Mouse (Mus musculus) cerebellum, adult 9-10 months (tissue): Measurements from ENCODE around the gene Dnajc15.

Source experiments
- DNase-seq: peaks from one replicate; pipeline ENCODE4 v3.0.0; 2022

The Dnajc15 gene

DNA sequence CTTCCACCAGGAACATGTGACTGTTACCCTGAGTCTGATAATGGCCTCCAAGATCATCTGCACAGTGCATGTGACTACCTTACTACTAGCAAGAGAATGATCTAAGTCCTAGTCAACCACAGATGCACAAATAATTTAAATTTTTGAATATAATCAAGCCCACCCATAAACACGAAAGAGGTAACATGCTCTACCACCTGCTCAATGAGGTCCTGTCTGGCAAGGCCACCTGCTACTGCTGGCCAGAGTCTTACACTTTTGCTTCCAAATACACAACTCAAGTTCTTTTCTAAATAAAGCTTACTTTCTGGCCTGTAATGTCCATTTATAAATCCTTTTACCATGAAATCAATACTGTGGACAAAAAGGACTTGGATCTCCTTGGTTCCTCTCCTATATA is 15.0 kb downstream of the Dnajc15 start:
- DNase-seq, result no peak

DNA sequence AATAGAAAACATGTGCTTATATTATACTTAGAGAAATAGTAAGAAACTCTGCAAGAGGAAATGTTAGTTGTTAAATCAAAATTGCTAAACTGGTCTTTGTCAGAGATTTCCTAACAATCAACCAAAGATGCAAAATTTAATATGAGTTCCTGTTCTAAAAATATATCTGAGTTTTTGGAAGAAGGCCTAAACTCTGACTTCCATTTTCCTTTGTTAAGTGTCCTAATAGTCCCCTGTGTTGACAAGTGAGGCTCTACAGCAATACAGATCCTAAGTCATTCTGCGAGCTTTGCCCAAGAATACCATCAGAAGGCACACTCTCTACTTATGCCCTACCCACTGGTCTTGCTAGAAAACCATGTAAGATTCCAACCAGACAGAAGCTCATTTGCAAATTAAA is 21.0 kb downstream of the Dnajc15 start:
- DNase-seq, result no peak

GRCm38 (mm10) chr14:77849852-77850251 is 25.1 kb downstream of the Dnajc15 start:
- no peak for DNase-seq

GRCm38 (mm10) chr14:77848349-77848748 is 26.6 kb downstream of the Dnajc15 start:
- DNase-seq, result no peak

GRCm38 (mm10) chr14:77846206-77846605 is 28.7 kb downstream of the Dnajc15 start:
- DNase-seq, result no peak

- no peak for DNase-seq
These were observed 29.4 kb downstream of the Dnajc15 start for GRCm38 (mm10) chr14:77845479-77845878.

DNA sequence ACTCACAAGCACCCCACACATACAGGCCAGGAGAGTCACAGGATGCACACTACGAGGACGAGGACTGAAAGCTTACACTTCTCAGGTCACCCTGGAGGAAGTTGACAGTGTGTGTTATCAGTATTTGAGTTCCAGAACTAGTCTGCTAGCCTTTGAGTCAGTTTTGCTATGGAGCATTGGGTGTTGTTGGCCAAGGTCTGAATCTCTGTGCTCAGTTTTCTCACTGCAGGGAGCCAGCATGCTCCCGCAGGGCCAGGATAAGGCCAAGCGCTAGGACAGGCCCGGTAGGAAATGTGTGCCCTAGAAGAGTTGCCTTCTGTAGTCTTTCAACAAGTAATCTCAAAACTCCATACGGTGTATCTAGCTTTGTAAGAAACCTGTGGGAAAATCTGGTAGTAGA is 34.4 kb downstream of the Dnajc15 start:
- DNase-seq, result no peak

DNA sequence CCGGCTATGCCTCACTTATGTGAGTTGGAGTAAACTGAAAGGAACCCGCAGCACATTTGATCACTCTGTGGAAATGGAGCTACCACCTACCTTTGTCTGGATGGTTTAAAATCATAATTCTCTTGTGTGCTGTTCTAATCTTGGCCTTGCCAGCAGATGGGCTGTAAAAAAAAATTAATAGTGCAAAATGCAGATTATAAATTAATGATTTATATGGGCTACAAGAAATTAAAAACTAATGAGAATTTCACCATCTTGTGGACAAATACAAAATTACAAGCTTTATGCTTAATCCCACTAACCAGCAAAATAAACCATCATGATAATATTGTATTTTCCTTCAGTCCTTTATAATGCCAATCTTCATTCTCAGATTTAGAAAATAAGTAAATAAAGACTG is 34.8 kb downstream of the Dnajc15 start:
- no peak for DNase-seq

- DNase-seq, result no peak
These were observed 38.1 kb downstream of the Dnajc15 start for GRCm38 (mm10) chr14:77836794-77837193.

DNA sequence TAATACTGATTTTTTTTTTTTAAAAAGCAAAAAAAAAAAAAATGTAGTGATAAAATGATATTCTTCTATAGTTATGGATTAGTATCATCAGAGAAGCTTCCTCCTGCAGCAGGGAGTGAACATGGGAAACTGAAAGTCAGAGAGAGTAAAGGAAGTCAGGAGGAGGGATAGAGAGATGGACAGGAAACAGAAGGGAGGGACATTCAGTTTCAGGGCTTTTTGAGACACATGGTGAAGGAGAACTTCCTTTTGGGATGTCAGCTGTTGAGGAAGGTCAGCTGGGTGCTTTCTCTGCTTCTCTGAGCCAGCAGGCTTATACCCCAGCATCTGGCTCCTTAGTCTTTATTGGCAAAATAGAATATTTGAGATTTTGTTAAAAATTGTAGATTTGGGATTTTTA is 42.6 kb downstream of the Dnajc15 start:
- no peak for DNase-seq

DNA sequence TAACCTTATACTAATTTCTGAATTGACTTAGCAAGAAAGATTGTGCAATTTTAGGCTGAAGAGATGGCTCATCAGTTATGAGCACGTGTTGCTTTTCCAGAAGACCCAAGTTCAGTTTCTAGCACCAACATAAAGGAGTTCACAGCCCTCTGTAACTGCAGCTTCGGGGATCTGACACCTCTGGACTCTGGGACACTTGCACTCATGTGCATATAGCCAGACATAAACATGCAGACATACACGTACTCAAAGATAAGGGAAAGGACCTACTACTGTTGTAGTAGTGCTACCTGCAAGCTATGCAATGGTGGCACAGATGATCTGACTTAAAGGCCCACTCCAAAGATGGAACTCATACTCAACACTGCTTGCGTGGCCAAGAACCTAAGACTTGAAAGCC is 43.0 kb downstream of the Dnajc15 start:
- DNase-seq, result no peak

DNA sequence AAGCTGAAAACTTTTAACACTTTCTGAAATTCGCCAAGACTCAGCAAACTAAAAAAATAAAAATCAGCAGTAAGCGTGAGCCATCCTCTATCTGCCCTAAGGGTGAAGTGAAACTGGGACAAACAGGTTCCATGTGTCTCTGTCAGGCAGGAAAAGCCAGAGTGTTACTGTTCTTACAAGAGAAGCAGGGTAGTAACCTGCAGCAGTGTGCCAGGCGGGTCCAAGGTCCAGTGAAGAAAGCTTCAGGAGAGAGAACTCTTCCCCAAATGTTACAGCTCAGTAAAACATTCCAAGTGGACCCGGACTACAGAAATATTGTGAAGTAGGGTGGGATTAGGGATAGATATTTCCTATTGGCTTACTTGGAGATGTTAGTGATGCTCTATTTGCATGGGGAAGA is 45.3 kb downstream of the Dnajc15 start:
- DNase-seq, result no peak

GRCm38 (mm10) chr14:77825891-77826290 is 49.0 kb downstream of the Dnajc15 start:
- no peak for DNase-seq

DNA sequence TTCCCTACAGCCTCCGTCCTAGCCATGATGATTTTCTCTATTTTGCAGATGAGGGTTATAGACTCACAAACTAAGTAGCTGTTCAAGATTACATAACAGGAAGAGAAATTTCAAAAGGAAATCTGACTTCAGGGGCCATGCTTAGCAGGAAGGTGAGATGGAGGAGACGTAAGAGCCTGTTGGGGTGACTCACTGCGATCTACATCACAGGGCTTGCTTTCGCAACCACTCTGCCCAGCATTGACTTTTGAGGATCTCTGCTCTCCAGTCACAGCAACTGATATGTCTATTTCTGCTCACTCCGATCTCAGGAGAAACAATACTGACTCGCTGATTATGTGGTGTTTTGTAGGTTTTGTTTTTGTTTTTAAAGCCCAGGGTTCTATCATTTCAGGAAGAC is 49.8 kb downstream of the Dnajc15 start:
- DNase-seq, result no peak

DNA sequence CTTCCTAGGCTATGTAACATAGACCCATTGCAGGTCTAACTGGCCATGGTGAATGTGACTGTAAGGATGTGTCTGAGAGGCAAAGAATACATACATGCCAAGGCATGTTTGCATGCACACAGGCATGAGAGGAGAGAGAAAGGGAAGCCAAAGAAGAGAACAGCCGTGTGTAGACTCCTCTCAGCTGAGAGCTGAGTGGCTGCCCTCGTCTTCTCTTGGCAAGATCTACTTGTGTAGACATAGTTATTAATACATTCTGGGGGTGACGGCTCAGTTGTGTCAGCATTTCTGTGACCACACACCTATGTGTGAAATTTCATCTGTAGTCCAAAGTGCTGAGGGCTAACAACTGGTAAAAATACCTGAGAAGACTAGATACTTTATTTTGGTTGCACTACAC is 55.1 kb downstream of the Dnajc15 start:
- no peak for DNase-seq

GRCm38 (mm10) chr14:77817561-77817960 is 57.4 kb downstream of the Dnajc15 start:
- DNase-seq, result no peak

GRCm38 (mm10) chr14:77814935-77815334 is 60.0 kb downstream of the Dnajc15 start:
- peak; percentile 54 for DNase-seq

DNA sequence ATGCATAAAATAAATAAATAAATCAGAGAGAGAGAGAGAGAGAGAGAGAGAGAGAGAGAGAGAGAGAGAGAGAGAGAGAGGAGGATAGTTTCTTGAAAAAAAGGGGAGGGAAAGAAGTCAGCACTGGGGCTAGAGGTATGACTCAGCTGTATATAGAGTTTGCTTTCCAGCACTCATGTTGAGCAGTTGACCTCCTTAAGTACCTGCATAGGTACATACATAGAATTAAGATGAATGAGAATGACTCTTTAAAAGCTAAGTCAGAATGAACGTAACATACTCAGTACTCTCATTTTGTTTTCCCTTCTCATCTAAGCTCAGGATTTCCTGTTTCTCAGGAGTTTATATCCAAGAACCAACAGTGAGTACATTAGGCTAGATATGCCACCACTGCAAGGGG is 62.0 kb downstream of the Dnajc15 start:
- DNase-seq, result no peak

DNA sequence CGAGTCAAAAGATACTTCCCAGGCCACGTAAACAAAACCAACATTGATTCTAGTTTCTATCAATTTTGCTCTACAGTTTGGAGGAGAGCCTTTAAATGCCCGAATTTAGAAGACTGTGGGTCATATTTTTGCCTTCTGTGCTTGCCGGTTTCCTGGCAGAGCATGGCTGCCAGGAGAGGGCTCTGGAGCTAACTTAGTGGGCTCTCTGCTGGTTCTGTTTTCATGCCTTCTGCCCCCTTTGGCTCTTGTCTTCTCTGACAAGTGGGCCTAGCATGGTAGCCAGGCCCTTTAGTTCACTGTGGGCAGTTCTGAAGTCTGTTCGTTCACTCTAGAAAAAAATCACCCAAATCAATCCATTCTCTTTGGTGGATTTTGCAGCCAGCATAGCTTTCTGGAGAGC is 63.5 kb downstream of the Dnajc15 start:
- no peak for DNase-seq

- no peak for DNase-seq
These were observed 67.1 kb downstream of the Dnajc15 start for GRCm38 (mm10) chr14:77807836-77808235.

- no peak for DNase-seq
These were observed 68.6 kb downstream of the Dnajc15 start for GRCm38 (mm10) chr14:77806345-77806744.

DNA sequence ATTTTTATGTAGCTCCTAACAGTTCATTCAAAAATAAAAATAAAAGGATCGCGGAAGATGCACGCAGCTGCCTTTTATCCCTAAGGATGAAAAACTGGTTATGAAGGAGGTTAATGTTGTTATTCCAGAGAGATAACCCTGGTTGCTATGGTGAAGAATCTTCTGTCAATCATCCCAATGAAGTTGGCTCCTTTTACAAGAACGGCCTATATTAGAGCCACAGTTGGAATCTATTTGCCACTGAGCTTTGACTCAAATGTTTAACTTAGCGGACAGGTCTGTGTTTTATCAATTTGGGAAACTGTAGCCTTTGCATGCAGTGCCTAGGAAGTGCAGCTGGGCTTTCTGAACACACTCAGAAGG is 72.7 kb downstream of the Dnajc15 start:
- DNase-seq, result no peak

DNA sequence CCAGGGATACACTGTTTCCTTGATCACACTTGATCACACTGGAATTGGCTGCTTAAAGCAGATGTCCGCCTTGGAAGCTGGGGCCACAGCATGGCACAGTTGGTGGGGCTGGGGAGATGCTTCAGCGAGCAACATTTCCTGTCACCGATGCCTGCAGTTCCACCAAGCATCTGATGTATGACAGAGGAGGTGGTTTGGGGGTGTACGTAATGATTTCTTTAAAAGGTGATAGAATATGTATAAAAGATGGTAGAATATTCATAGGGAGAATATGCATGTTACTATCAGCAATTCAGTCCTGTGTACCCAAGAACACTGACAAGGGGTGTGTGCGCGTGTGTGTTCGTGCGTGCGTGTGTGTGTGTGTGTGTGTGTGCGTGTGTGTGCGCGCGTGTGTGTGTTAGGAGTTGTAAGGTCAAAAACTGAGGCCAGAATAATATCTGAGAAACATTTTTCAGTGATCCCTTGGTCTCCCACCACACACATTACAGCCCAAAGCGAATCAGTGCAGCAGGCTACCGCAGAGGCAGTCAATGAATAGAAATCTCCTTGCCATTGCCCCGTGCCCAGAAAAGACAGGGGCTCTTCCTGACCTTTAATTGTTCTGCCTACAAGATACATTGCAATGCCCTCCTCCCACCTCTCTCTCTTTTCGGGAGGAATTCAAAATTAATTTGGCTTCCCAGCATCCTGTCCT is 73.2 kb downstream of the Dnajc15 start:
- DNase-seq, result no peak

DNA sequence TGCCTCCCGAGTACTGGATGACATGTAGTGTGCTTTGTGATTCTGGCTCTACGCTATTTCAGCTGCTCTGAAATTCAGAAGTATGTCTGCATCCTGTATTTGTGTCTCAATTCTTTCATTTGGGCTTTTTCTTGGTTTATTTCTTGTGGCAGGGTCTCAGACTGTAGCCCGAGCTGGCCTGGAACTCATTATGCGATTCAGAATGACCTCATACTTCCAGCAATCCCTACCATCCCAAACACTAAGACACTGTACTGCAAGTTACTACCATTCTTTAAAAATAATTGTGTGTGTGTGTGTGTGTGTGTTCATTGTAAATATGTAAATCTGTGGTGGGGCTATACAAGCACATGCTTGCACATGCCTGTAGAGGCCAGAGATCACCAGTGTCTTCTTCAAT is 78.4 kb downstream of the Dnajc15 start:
- DNase-seq, result no peak

- DNase-seq, result no peak
These were observed 79.7 kb downstream of the Dnajc15 start for GRCm38 (mm10) chr14:77795240-77795639.
